Mouse (Mus musculus) testis, adult 10 weeks (tissue): ENCODE data around the gene Gmfg. TPM values are rescaled to one million over a fixed set of nuclear protein-coding genes. Genes with fewer than 3 reads are reported as not detected.

ENCODE experiments used
- polyA plus RNA-seq: library from polyadenylated mRNA; stranded (reverse); fragments of 350-450 nt; fragmentation: Illumina TruSeq; extraction: RNeasy Lipid Tissue Mini Kit (QIAGEN cat#74804); gene quantifications from one replicate; pipeline ENCODE4 v1.2.3, GENCODE M21; 2014; ENCODE audit warnings: low read depth, low replicate concordance

Gmfg gene
- 5.2 TPM for polyA plus RNA-seq

DNA sequence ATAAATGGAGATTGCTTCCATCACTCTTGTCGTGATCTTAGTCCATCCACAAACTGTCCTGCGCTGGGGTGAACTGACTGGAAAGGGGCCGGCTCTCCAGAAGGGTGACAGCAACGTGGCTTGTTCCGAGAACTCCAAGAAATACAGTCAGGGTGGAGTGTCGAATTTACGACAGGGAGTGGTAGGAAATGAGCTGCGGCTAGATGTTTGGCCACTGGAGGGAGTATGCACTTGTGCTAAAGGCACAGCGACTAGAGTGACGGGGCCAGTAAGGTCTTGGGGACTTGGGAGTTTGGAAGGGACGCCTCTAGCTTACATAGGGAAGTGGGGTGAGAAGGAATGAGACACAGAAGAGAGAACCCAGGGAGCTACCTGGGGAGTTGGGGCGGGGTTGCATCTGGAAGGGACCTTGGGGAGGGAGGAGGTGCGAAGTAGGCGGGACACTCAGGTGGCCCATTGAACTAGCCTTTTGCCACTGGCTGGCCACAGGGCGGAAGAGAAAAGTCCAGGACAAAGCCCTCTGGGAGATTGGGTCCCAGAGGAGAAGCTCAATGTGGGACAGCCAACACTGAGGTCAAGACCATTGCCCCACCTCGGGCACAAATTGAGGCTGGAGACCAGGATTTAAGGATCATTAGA lies at the start of gene Gmfg:
Gene Gmfg, plus strand, starts transcription at position 516 of the 639 bp plus-strand sequence.

DNA sequence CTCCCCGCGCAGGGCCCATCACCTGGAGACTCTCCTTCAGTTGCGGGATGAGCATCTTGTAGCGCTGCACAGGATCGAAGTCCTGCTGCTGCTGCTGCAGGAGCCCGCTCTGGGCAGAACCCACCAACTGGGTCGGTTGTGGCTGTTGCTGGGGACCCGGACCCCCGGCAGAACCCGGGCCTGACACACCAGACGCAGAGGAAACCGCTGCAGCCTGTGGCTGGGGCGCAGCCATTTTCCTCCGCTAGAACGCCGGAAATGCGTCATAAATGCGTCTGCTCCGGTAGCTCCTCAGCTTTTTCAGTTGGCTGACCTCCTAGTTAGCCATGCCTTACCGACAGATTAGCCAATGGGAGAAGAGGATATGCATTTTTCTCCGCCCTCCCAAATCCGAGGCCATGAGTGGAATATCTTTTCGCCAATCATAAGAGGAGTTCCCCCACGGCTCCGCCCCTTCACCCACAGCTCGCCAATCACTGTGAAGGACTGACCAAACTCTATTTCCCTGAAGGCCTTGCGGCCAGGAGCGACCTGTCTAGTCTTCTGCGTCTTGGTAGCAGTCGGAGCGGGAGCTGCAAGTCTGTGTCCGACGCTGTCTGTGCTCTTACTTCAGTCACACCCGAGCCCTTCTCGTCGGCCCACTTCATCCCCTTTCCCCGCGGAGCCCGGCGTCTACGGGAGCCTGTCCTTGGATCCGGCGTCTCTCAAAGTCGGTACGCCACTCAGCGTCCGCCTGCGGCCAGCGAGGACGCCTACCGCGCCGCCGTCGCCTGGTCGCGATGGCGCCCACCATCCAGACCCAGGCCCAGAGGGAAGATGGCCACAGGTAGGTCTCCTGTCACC lies 44.6 kb upstream of the Gmfg start, which contains the start of the genes Med29 and Paf1:
Gene Med29, minus strand, starts transcription at position 280 of the 843 bp plus-strand sequence.
Gene Paf1, plus strand, starts transcription at position 523 of the 843 bp plus-strand sequence.

DNA sequence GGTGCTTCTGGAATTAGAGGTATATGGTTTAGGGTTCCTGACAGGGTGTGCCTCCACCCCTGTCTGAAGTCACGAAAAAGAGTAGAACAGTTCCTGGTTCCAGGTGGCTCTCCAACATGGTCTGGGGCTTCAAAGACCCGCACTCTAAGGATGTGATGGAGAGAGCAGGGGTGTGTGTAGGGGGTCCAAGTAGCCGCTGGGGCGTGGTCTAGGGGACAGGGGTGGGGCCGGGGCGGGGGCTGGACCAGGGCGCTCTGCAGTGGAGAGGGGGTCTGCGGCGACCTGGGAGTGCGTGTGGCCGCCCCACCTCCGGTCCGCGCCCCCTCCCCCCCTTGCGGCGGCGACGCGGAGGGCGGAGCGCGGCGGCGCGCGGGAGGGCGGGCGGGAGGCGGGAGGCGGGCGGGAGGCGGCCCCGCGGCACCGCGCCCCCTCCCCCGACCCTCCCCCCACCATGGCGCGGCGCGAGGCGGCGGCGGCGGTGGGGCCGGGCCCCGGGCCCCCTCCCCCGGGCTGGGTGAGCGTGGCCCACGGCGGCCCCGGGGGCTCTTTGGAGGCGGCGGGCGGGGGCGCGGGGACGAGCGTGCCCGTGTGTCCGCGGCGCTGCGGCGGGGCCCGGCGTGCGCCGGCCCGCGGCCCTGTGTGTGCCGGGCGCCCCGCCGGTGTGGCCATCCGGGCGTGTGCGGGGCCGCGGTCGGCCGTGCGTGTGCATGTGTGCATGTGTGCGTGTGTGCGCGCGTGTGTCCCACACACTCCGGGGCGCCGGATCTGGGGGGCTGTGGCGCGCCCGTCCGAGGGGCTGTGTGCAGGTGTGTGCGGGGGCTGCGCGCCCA lies 14.5 kb downstream of the Gmfg start, which contains the start of gene Lrfn1:
Gene Lrfn1, plus strand, starts transcription at position 450 of the 830 bp plus-strand sequence.

Other genes starting within 250 kb of the Gmfg start
- gene Eid2, start 169.6 kb upstream of the Gmfg start, polyA plus RNA-seq = 10.0 TPM
- 3.7 TPM for gene Eid2b, start 159.7 kb upstream of the Gmfg start, polyA plus RNA-seq
- 80.2 TPM for gene Selenov, start 146.3 kb upstream of the Gmfg start, polyA plus RNA-seq
- gene Dll3, start 135.2 kb upstream of the Gmfg start, polyA plus RNA-seq = 22.7 TPM
- gene Timm50, start 125.4 kb upstream of the Gmfg start, polyA plus RNA-seq = 3.6 TPM
- 65.4 TPM for gene Supt5, start 98.7 kb upstream of the Gmfg start, polyA plus RNA-seq
- gene Rps16, start 86.8 kb upstream of the Gmfg start, polyA plus RNA-seq = 59.3 TPM
- gene Plekhg2, start 64.8 kb upstream of the Gmfg start, polyA plus RNA-seq = 3.4 TPM
- 2.6 TPM for gene Zfp36, start 57.2 kb upstream of the Gmfg start, polyA plus RNA-seq
- 3.9 TPM for gene Med29, start 44.7 kb upstream of the Gmfg start, polyA plus RNA-seq
- gene Paf1, start 44.5 kb upstream of the Gmfg start, polyA plus RNA-seq = 70.3 TPM
- gene Lrfn1, start 14.5 kb downstream of the Gmfg start, polyA plus RNA-seq = not detected
- not detected for gene Ifnl2, start 73.0 kb downstream of the Gmfg start, polyA plus RNA-seq
- not detected for gene Ifnl3, start 85.4 kb downstream of the Gmfg start, polyA plus RNA-seq
- gene Sycn, start 103.4 kb downstream of the Gmfg start, polyA plus RNA-seq = not detected
- not detected for gene Nccrp1, start 109.8 kb downstream of the Gmfg start, polyA plus RNA-seq
- 18.7 TPM for gene Samd4b, start 160.7 kb downstream of the Gmfg start, polyA plus RNA-seq
- gene Pak4, start 160.7 kb downstream of the Gmfg start, polyA plus RNA-seq = 1.6 TPM
- 0.17 TPM for gene Acp7, start 193.9 kb downstream of the Gmfg start, polyA plus RNA-seq